Mouse (Mus musculus) left cerebral cortex, adult 11 months (tissue): ENCODE results near the gene Wdr41.

ENCODE experiments used
- DNase-seq: peaks from one replicate; pipeline ENCODE4 v3.0.0; 2022; ENCODE audit warnings: low spot score

Gene Wdr41

DNA sequence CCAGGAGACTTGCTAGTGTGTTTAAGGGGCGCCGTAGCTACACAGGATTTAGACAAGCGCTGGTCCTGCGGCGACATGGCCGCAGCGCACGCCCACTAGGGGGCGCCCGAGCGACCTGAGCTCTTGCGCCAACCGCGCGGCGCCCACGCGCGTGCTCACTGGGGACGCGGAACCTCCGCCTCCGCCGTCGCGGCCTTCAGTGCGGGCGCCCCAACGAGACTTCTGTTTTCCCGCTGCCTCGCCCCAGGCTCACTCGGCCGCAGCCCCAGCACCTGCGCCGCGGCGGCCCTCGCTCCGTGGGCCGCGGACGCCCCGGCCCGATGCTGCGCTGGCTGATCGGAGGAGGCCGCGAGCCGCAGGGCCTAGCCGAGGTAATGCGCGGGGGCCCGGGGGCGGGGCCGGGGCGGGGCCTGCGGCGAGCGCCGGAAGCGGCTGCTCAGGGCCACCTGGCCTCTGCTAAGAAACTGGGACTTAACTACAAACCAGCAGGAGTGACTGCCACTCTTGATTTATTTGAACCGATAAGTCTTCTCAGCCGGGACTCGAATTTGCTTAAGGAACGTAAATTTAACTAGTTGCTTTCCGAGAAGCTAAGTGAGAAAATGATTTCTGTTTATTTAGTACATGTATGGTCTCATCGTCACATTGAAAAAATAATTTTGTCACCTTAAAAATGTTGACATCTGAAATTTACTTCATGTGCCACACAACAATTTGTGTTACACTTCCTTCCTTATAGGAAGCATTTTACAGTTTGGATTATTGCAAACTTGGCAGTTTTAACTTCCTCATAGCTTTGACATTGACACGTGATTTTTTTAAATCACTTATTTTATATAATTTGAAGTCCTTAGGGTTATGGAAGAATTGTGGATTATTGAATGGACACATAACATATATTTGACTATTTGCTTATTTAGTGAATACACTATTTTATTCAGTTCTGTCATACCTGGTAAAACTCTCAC lies at the start of gene Wdr41:
Gene Wdr41 (plus strand): TSS at position 126 of the 968 bp plus-strand sequence.
- DNase-seq, result peak; percentile 91

DNA sequence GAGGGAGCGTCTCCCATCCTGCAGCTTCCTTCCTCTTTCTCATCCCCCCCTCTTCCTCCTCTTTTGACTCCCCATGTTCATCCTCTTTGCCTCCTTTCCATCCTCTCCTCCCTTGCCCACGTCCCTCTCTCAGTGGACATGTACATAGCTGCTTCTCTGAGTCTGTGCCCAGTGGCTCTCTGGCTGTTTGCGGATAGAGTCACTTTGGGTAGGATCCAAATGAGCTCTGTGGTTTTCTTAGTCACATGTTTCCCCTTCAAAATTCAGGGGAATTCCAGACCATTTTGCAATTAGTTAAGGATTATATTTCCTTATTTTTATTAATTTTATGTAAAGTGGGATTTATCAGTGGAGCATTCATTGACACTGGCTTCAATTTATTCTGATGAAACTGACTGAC lies 48.1 kb upstream of the Wdr41 start:
- DNase-seq, result no peak

DNA sequence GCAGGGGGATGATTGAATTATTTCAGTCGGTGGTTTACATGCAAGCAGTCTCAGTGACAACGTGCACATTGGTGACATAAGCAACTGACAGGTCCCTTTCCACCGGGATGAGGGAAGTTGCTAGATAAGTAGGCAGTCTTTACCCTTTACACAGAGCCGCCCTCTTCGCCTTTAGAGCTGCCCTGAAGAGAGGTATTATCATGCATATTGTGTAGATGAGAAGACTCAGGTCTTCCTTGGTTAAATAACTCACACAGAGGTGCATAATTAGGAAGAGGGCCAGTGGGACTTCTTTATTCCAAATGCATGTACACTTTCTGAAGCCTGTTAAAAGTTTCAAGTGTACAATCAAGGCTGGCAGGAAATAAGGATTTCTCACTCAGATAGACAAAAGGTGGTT lies 37.7 kb upstream of the Wdr41 start:
- DNase-seq, result no peak

DNA sequence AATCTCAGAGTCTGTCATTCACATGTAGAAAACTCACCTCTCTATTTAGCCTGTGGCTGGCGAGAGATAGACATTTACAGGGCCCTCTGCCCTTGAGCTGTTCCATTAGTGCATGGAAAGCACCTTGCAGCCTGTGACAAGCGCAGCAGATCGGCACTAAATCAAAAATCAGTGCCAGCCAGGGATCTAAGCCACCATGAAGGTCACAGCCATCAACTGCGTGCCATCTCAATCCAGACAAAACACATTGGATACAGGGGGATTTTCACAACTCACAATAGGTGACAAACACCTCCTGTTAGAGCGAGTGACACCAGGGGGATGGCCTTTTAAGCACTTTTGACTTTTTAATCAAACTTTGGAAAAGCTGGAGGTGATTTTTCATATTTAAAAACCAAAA lies 36.0 kb upstream of the Wdr41 start:
- no peak for DNase-seq

DNA sequence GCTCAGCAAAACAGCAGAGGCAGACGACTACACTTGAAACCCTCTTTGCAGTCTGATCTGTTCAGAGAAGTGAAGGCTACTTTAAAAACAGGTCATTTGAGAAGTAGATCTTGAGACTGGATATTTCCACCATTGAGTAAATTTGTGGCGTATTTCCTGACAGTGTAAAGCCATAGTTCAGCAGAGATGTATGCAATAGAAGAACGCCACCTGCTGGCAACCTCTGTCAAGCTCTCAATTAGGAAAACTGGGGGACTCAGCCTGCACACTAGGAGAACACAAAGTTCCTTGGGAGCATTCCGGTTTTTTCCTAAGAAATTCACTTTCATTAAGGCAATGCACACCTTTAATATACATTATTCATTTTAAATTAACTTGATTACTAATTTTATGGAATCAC lies 34.9 kb upstream of the Wdr41 start:
- peak; percentile 41 for DNase-seq

DNA sequence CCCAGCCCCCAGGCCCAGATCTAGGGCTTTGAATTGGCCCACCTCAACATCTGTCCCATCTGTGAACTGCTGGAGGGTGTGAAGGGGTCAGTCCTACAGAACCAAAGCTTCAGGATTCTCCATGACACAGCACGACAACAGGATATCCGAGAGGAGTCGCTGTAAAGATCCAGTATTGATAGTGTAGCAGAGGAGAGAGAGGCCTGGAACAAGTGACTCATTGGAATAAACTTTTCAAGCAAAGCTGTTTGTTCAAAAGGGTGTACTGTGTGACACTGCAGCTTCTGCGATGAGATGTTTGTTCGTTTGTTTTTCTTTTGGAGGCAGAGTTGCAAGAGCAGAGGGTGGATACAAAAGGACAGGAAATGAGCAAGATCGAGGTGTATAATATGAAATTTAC lies 20.2 kb upstream of the Wdr41 start:
- no peak for DNase-seq

DNA sequence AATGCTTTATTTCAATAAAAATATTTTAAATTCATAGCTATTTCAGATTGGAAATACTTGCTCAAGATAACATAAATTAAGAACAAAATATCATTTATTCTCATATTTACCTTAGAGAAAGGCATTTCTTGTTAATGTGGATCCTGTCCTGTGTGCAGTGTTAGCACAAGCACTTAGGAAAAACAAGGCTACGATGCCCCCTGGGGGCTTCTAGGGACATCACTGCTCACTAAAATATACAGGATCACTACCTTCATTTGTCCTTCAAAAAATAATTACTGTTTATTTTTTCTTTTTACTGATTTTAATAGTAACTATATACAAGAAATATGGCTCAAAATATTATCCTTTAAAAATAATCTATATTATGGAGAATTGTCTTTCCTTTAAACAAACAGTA lies 18.2 kb upstream of the Wdr41 start:
- DNase-seq, result no peak

DNA sequence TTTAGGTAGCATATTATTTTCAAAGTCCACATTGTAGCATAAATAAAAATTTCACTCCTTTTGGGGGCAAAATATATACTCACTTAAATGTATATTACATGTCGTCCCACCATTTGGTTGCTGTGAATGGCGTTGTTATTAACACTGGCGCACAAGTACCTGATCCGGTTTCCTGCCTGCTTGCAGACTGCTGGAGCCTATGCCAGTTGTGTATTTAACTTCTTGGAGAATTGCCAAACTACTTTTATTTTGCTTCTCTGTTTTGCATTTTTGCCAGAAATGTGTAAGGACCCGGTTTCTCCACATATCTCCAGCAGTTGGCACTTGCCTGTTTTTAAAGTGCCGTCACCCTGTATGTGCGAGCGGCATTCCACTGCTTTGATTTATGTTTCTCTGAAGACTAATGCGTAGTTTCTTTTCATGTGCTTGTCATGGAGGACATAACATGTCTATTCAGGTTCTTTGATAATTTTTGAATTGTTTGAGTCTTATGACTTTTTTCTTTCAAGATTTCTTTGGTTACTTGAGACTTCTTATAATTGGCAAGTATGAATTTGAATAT lies 6.1 kb upstream of the Wdr41 start:
- no peak for DNase-seq

DNA sequence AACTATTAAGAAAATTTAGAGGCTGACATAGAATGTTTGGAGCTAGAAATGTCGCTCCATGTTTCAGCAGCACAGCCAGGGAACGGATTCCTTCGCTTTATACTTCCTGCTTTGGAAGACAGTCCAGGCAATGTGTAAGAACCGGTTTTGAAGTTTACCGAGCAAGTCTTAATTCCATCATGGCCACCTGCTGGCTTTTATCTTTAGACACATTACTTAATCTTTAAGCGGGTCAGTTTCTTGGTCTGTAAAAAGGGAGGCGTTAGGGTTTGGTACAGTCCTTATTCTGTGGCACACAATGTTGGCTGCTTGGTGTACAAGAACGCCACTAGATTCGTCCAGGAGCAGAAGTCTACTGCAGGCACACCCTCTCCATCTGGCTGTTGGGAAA lies 321 bp upstream of the Wdr41 start:
- DNase-seq, result no peak

DNA sequence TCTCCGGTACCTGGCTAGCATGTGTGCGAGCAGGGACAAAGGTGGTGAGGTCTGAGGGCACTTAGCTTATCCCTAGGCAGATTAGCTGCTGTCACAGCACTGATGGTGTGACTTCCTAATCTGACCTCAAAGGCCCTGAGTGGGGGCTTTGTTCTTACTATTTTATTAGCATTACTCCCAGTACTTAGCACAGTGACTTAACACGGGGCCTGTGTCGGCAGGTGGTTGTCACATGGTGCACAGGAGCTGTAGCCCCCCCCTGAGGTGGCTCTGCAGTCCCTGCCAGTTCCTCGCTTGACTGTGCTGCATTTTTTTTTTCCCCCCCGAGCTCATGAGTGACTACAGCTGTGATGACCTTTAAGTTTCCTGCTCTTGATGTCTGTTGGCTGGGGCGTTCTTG lies 2.9 kb downstream of the Wdr41 start:
- DNase-seq, result no peak

DNA sequence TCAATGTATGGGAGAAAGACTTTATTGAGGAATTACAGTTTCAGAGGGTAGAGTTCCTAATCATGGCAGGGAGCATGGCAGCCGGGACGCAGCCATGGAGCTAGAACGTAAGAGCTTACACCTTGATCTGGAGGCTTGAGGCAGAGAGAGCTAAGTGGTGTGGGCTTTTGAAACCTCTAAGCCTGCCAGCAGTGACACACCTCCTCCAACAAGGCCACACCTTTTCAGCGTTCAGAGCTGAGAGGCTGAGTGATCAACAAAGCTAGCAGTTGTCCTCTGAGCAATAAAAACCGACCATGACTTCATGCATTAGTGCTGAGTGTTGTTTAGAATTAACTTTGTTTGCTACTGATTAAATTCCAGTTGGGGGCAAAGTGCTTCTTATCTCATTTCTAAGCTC lies 14.4 kb downstream of the Wdr41 start:
- DNase-seq, result no peak

DNA sequence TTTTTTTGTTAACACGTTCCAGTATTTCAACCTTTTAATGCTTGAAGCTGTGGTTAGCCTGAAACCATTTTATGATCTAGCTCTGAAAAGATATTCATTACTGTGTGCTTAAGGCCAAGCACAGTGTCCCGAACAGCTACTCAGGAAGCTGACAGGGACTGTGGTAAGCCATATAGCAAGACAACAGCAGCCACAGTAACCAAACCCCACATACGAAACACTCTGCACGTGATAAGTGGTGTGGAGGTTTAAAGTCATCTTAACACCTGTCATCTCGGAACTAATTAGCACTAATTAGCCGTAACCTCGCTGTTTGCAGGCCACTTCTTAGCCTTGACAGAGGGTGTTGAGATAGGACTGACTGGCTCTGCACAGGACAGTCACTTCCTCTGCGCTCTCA lies 31.1 kb downstream of the Wdr41 start:
- DNase-seq, result no peak

DNA sequence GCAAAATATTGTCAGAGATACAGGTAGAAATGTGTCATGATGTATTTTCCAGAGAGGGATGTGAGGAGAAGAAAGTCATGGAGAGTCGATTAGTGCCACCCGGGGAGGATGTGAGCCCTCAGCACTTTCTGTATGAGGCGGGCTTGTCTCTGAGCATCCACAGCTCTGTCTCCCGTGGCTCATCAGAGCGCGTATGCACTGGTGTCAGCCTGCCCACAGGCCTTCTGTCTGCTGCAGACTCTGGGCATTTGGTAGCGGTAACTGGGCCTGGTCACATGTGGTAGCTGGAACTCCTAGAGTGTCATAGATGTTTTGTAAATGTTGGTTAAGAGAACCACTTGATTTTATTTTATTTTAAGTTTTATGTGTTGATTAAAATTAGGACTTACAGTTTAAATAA lies 33.1 kb downstream of the Wdr41 start:
- DNase-seq, result no peak

DNA sequence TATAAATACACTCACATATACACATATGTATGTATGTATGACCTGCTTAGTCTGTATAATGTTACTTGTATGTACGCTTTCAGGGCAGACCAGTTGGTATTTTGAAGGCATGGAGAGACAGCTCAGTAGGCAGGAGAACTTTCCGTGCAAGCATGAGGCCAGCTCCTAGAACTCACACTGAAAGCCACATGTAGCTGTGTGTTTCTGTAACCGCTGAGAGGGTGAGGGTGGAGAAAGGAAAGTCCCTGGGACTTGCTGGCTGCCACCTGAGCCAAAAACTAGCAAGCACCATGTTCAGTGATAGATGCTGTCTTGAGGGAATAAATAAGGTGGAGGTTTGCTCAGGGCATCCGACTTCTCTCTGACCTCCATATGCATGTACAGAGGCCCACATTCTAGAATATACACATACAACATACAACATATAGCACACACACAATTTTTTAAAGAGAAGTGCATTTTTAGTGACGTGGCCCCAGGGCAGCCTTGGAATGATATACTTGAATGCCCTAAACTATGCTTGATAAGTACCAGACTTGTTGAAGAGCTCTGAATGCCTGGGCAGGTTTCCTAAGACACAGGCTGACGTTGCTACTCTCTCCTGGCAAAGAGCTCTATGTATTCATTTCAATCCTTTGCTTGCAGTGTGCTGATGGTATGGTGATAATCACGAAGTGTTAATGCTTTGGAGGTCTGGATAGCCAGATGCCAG lies 35.6 kb downstream of the Wdr41 start:
- no peak for DNase-seq

DNA sequence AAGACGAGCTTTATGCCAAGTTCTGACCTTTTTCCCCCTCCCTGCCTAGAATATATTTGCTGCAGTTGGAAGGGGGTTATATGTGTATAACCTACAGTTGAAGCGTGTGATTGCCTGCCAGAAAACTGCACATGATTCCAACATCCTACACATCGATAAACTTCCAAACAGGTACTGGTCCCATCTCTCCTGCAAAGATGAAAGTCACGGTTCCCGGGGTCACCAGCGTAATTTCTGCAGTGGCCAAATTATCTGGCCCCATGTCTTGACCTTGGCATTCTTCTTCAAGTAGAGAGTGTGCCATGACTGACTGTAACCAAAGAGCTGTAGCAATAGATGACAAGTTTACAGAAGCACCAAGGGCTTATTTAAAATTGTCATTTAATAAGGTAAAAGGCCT lies 41.1 kb downstream of the Wdr41 start:
- no peak for DNase-seq

DNA sequence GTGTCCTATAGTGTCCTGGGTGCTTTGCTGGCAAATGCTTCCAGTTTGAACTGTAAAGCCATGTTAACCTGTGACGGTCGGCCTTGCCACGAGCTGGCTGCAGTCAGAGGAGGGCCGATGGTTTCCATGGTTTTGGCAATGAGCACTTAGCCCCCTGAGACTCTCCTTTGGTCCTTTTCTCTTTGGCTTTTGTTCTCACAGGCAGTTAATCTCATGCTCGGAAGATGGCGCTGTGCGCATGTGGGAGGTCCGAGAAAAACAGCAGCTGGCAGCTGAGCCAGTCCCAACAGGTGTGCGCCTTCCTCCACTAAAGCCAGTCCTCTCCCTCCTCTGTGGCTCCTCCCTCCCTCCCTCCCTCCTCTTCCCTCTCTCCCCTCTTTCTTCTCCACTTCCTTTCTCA lies 41.8 kb downstream of the Wdr41 start:
- peak; percentile 58 for DNase-seq

DNA sequence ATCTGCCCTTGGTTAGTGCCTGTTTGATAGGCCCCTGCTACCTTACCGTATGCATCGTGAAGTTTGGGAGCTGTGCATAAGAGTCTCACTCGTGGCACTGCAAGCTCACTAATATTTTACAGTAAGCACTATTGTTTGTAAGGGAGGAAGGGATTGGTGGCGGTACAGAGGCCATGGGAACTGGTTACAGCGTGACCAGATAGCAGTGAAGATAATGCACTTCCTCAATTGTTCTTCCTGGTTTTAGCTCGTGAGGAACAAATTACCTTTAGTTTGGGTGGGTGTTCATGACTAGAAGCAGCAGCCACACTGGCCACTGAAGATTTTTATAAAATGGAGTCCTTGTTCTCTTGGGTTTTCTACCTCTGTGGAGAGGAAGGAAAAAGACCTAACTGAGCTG lies 43.2 kb downstream of the Wdr41 start:
- no peak for DNase-seq

DNA sequence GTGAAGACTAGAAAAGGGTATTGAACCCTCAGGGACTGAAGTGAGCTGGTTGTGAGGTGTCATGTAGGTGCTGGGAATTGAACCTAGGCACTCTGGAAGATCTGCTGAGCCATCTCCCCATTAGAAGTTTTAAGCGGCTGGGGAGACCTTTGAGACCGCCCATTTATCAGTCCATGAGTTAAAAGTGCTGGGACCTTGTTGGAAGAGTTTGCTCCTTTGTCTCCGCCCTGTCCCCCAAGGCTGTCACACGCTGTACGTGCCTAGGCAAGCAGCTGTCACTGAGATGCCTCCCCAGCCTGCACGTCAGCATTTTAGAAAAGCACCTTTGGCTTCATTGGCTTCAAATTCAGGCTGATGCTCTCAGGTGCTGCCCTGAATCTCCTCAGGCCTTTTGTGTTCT lies 44.1 kb downstream of the Wdr41 start:
- DNase-seq, result no peak

DNA sequence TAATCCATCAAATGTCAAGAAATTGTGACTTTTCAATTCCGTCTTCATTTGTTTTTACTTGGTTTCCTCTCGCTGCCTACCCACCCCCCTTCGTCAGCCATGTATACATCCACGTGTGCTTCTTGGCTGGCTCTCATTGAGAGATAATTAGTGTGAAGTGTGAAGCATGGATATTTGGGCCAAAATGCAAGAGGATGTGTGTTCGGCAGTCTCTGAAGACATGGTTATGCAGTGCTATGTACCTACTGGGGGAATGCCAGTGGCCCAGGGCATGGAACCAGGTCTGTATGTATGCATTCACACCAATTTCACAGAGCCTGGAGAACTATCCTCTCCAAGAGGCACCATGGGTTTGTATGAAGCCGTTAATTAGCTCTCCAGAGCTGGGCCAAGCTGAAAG lies 54.7 kb downstream of the Wdr41 start:
- DNase-seq, result no peak

DNA sequence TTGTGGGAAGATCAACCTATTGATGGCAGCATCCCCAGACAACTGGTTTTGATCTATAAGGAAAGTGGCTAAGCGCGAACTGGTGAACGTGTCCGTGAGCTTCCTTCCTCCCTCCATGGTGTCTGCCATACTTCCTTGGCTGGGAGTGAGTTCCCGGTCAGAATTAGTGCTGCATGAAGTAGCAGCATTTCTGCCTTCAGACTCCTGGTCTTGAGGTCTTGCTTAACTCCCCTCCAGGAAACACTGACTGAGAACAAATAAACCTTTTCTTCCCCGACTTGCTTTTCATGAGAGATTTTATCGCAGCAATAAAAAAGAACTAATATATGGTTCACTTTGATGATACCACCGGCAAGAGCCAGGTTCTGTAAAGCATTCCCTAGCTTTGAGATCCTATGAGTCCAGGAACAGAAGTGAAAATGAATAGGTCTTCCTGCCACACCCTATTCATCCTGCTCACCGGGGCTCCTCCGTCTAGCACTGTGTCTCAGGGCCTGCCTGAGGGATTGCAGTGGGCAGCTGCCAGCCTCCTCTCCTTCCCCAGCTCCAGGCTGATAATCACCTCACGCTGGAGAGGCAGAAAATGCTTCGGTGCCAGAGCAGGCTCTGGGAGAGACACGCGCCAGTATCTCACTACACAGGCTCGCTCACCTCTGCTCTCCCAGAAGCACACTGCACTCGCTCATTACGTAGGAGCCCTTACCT lies 56.1 kb downstream of the Wdr41 start:
- no peak for DNase-seq

DNA sequence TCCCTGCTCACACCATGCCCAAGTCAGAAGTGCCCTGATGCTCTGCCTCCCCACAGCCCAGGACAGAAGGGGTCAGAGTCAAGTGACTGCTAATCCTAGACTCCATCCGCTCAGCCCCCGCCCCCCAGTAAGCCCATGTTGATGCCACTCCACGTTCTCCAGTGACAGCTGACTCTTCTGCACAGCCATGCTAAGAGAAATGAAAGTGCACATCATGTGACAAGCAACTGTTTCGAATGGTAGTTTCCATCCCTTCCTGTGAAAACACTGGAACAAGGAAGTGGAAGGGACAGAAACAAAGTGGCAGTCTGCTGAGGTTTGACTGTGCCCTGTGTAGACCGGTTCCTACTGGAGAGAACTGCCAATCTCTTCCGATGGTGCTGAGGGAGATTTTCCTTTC lies 56.8 kb downstream of the Wdr41 start:
- no peak for DNase-seq

DNA sequence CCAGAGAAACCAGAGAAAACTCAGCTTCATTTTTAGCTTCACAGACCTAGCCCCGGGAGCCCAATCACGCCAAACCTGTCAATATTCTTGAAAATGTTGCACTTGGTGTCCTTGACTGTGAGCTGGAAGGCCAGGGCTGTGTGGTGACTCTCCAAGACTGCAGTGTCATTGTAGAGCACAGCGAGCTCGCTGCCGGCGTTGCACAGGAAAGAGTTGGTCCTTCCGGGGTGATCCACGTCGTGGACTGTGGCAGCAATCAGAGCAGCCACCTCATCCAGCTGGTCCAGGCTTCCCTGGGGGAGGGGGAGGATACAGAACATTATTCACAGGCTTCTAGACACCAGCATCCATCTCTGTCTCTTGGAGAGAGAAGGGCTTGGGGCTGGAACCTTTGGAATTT lies 58.0 kb downstream of the Wdr41 start:
- no peak for DNase-seq

DNA sequence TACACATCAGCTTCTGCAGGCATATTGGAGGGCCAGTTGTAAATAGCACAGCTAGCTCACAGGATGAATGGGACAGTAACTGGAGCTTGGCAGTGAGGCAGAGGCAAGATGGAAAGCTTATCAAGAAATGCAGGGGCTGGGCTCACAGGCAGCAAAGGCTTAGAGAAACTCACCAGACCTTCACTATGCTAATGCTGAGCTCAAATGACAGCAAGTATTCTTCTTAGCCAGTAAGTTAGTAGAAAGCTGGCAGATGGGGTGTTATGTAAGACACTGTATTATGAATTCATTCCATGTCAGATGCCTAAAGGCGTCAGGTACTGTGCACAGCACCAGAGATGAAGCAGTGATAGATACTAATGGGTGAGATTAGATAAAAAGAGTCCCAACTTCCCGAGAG lies 58.6 kb downstream of the Wdr41 start:
- peak; percentile 79 for DNase-seq
